In the genomic region with DNA sequence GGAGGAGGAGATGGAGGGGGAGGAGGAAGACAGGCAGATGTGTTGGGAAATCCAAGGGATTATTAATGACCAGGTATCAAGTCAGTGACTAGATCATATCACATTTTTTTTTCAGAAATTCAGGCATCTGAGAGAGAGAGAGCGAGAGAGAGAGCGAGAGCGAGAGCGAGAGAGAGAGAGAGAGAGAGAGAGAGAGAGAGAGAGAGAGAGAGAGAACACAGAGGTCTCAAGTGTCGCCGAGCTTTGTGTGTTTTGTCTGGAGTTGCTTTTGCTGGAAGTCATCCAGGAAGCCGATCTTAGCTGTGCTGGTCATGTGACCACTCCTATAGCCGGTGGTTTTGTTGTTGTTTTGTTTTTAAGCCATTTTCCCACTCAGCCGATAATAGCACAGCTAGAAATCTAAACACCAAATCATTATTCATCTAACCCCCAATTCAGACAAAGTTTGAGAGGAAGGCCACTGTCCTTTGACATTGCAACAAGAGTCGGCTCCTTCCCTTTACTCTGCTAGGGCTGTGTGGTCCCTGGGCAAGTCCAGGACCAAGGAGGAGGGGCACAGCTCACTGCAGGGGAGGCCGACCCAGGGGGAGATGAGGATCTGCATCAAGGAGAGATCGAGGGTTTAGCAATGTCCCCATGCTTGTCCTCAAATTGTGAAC, we compare ENCODE assay signal across 7 mouse cellular contexts.
DNase-seq lines count a peak whose midpoint lies in the region; ATAC-seq and TF ChIP-seq lines count a peak whose summit lies in the region.

No protein-coding gene starts in this region.

- H3K4me1 ChIP-seq in forebrain, embryonic 14.5 days (ENCODE audit: control insufficient read depth, insufficient read depth, low read length) = peaks cover 66% of the 10 kb centered on the region
- H3K4me1 ChIP-seq in midbrain, postnatal 0 days (ENCODE audit: insufficient read depth, low read length) = peaks cover 43% of the 10 kb centered on the region

- no peaks in the 10 kb centered on the region for H3K9me3 ChIP-seq in forebrain, embryonic 14.5 days (replicated peaks; ENCODE audit: control insufficient read depth, low read length)
- H3K9me3 ChIP-seq in midbrain, postnatal 0 days (ENCODE audit: low read length) = no peaks in the 10 kb centered on the region

- no peak overlapping the region for H3K4me3 ChIP-seq in forebrain, embryonic 14.5 days (ENCODE audit: low read depth, low read length)
- no peak overlapping the region for H3K4me3 ChIP-seq in midbrain, postnatal 0 days (ENCODE audit: low read depth, low read length)

- H3K9ac ChIP-seq in forebrain, embryonic 14.5 days (ENCODE audit: low read length) = peak overlapping the region; percentile 49
- no peak overlapping the region; the same call in 1 of the 2 replicates for H3K9ac ChIP-seq in midbrain, postnatal 0 days (replicated peaks; ENCODE audit: low read length, poor library complexity, severe bottlenecking)

- H3K36me3 ChIP-seq in forebrain, embryonic 14.5 days (ENCODE audit: control insufficient read depth, insufficient read depth, low read length) = no peaks in the 10 kb centered on the region
- no peaks in the 10 kb centered on the region for H3K36me3 ChIP-seq in midbrain, postnatal 0 days (ENCODE audit: insufficient read depth, low read length)

- 8% methylated on average over 9 of the region's 12 CpGs for WGBS in forebrain, embryonic 14.5 days
- WGBS in midbrain, postnatal 0 days = 1% methylated on average over 8 of the region's 12 CpGs

- peak; percentile 43 for ATAC-seq in forebrain, embryonic 14.5 days
- ATAC-seq in midbrain, postnatal 0 days (ENCODE audit: low FRiP score) = no peak

- no peaks in the 10 kb centered on the region for H3K27me3 ChIP-seq in forebrain, embryonic 14.5 days (replicated peaks; ENCODE audit: control insufficient read depth, insufficient read depth, low read length)
- H3K27me3 ChIP-seq in midbrain, postnatal 0 days (ENCODE audit: insufficient read depth, low read length) = no peaks in the 10 kb centered on the region

- TF ChIP-seq CTCF in midbrain, postnatal 0 days (IDR thresholded peaks at IDR 0.05) = no peak

- peak; percentile 10 to 18 for DNase-seq in thymus, postnatal 36 days
- DNase-seq in thymus, postnatal 14 days = no peak
- peak; percentile 90 for DNase-seq in forebrain, embryonic 14.5 days (ENCODE audit: low spot score)
- DNase-seq in kidney, postnatal 4 days = peak; percentile 48 to 65
- peak; percentile 70 for DNase-seq in midbrain, postnatal 0 days (ENCODE audit: low spot score)
- DNase-seq in gastrocnemius, adult 8-10 months (ENCODE audit: low spot score in 2 of 2) = no peak
- no peak for DNase-seq in adrenal gland, postnatal 36 days

- peak overlapping the region; percentile 90 for H3K27ac ChIP-seq in forebrain, embryonic 14.5 days (ENCODE audit: low read depth, low read length)
- peak overlapping the region; percentile 71 for H3K27ac ChIP-seq in midbrain, postnatal 0 days (ENCODE audit: low read depth, low read length)

- peak overlapping the region; percentile 37 for H3K4me2 ChIP-seq in forebrain, embryonic 14.5 days (ENCODE audit: low read length)
- H3K4me2 ChIP-seq in midbrain, postnatal 0 days (ENCODE audit: low read depth, low read length, poor library complexity, severe bottlenecking) = peak overlapping the region; percentile 12; the same call in 1 of the 2 replicates

Comparison
In these comparisons a context has a peak if more than half of its experiments do, and no peak if none do; other contexts are left out.
1. DNase-seq: peak in thymus, postnatal 36 days (2 of 2), forebrain, embryonic 14.5 days (single experiment), kidney, postnatal 4 days (2 of 2) and midbrain, postnatal 0 days (single experiment); none in thymus, postnatal 14 days (single experiment), gastrocnemius, adult 8-10 months (0 of 2) and adrenal gland, postnatal 36 days (0 of 2).